Mouse (Mus musculus): Measurements from ENCODE around the gene Kirrel3.

The Kirrel3 gene

GRCm38 (mm10) chr9:34825089-34825400, 339.4 kb downstream of the Kirrel3 start:
- DNase-seq (ENCODE audit: low spot score in 2 of 2) = no peak

DNA sequence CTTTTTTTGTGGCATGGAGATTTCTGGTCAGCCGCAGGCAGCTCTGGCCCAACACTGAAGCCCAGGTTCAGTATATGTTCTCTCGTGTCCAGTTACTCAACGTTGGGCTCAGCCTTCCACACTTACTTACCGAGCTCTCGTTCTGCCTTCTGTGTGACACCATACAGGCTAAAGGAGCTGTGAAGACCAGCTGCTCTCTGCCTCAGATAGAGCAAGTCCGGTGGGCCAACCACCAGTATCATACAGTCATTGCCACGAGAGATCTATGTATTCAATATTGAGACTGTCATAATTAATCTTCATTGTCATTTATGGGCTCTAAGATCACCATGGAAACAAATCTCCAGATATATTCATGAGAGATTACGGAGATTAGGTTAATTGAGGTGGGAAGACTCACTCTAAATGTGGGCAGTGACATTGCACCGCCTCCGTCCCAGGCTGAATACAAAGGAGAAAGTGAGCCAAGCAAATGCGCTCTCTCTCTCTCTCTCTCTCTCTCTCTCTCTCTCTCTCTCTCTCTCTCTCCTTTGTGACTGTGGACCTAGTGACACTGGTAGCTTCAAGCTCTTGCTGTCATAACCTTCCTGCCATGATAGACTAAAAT, 339.8 kb downstream of the Kirrel3 start:
- DNase-seq (ENCODE audit: low spot score in 2 of 2) = no peak

- no peak for DNase-seq (ENCODE audit: low spot score in 2 of 2)
Measured at GRCm38 (mm10) chr9:34830696-34831095, 345.0 kb downstream of the Kirrel3 start.

DNA sequence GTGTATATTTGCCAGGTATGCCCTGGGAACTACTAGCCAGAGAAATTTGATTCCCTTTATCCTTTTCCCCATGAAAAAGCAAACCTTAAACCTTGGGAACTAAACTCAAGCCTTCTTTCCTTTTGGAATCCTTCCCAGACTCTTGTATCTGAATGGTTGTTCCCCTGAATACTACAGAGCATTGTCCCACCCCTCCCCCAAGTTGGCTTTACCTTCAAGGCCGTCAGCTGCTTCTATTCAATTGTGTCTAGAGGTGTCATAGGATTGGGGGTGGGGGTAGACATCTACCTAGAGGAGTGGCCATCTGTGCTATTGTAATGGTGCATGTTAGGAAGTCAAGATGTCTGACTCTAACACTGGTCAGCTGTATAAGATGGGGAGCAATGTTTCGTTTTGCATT, 351.1 kb downstream of the Kirrel3 start:
- no peak for DNase-seq (ENCODE audit: low spot score in 2 of 2)

DNA sequence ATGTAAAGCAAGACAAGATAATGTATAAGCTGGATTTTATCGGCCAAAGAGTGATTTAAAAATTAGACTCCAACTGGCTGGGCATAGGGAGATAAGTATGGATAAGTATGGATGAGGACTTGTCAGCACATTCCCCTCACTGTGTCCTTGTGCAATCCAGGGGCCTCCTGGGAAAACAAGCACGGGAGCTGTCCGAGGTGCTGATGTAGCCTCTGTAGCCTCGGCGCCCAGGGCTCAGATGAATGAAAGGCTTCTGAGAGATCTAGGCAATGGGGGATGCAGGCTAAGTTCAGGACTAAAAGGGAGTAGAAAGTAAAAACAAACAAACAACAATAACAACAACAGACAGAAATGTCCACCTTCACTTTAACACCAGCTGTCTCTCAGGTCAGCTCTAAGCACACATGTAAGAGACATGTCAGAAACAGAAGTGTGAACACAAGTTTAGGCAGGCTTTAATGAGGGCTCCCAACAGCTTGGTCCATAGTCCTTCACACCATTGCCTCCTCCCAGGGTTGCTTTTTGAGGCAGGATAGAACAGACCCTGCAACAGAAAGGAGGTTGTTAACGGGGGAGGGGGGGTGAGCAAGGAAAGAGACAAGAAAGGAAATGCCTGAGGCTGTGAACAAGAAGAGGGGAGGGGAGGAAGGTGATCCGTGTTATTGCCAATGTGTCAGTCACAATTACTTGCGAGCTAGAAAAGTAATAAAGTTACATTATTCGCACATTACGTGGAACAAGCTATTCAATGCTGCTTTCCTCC, 352.2 kb downstream of the Kirrel3 start:
- no peak for DNase-seq (ENCODE audit: low spot score in 2 of 2)

DNA sequence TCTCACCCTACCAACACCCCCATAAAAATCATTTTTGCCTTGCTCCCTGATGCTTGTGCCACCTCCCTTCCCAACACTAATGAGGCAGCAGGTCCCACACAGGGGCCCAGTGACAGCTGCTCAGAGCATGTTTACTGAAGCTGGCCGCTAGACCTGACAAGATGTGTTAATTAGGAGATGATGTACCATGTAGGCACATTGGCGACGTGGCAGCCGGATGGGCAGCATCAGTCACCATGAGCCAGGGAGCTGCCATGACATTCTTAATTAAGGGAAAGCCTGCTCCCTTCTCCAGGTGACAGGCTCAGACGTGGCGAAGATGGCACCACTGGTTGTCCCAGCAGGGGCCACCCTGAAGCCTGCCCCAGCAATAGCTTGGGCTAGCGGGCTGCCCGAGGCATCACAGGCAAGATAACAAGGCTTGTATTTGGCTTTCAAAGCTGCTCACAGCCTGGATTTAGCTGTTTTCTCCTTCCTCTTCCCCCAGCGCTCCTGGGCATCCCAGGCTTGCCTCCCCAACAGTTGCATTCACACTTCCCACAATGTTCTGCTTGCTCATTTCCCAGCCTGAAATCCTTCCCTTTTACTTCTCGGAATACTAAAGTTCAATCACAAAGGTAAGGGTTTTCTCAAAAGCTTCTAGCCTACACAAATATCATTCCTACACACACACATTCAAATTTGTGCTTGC, 357.7 kb downstream of the Kirrel3 start:
- DNase-seq (ENCODE audit: low spot score in 2 of 2) = no peak

GRCm38 (mm10) chr9:34846440-34846839, 360.7 kb downstream of the Kirrel3 start:
- no peak for DNase-seq (ENCODE audit: low spot score in 2 of 2)

DNA sequence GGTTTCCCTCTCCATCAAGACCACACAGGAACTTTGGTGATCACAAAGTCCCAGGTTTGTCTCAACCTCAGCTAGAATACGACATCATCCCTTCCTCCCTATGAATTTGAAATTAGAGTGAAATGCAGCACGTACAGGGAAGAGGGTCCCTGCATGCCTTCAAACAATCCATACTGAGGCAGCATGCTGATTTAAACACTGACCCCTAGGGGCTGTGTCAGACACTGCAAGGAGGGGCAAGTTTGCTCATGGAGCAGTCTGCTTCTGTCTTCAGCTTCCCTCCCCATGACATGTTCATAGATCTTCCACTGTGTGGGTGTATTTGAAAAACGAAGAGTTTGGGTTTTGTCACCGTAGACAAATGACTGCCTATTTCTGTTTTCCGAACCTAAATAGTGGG, 362.0 kb downstream of the Kirrel3 start:
- no peak for DNase-seq (ENCODE audit: low spot score in 2 of 2)

GRCm38 (mm10) chr9:34851136-34851535, 365.4 kb downstream of the Kirrel3 start:
- no peak for DNase-seq (ENCODE audit: low spot score in 2 of 2)

DNA sequence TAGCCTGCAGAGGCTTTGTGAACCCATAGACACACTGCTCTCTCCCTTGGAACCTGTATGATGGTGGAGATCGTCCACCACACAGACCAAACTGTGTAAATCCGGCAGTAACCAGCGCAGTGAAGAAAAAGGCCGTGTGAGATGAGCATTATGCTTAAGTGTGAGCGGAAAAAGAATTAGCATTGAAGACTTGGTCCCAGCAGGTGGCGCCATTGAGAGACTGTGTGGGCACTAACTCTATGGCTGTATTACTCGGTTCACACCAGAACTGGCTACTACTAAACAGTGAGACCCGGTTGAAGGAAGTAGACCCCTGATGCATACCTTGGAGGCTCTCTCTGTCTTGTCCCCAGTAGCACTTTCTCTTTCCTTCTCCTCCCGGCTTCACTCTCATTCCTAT, 371.9 kb downstream of the Kirrel3 start:
- DNase-seq (ENCODE audit: low spot score in 2 of 2) = no peak

- DNase-seq (ENCODE audit: low spot score in 2 of 2) = no peak
Measured at GRCm38 (mm10) chr9:34858071-34858470, 372.4 kb downstream of the Kirrel3 start.

GRCm38 (mm10) chr9:34860934-34861333, 375.2 kb downstream of the Kirrel3 start:
- DNase-seq (ENCODE audit: low spot score in 2 of 2) = no peak

- DNase-seq (ENCODE audit: low spot score in 2 of 2) = peak; percentile 34 to 46
Measured at GRCm38 (mm10) chr9:34861775-34862174, 376.1 kb downstream of the Kirrel3 start.

DNA sequence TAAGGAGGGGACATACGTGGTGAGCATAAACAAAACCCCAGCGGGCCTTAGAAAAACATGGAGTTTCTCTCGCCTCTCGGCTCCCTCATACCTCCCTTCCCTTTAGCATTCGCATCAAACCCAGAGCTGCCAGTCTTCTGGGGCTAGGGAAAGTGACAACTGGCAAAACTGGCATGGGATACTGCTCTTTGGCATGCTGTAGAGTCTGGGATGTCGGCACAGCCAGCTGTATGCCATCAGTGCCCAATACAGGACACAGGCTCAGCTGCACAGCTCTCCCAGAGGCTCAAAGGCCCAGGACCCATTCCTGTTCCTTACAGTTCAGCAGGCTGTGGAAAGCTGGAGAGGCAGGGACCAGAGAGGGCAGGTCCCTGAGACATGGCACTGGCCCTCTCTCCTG, 379.9 kb downstream of the Kirrel3 start:
- no peak for DNase-seq (ENCODE audit: low spot score in 2 of 2)

DNA sequence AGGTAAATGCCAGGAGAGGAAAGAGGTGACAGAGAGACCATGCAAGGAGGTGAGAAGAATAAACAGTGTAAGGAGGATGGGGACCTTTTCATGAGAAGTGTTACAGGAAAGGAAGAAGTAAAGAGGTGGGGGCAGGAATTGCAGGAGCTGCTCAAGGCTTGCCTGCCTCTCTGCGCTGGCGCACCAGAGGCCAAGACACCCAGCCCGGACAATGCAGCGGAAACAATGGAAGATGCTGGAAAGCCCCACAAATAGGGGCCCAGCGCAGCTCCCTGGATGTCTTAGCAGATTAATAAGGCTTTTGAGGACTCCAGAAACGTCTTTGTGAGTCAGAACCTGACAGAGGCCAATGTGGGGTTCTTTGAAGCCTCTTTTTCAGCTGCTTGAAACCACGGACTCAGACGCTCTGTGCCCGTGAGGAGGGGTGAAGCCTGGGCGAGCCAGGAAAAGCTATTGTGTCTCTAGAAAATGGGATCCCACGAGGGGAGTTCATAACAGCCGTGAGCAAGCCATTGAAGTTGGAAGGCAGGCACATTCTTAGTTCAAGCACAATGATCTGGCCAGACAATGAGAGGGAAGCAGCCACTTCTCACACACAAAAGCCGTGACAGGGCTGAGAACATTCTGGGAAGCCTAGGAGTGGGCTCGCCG, 385.7 kb downstream of the Kirrel3 start:
- no peak for DNase-seq (ENCODE audit: low spot score in 2 of 2)

- DNase-seq (ENCODE audit: low spot score in 2 of 2) = no peak
Measured at GRCm38 (mm10) chr9:34875238-34875637, 389.5 kb downstream of the Kirrel3 start.

DNA sequence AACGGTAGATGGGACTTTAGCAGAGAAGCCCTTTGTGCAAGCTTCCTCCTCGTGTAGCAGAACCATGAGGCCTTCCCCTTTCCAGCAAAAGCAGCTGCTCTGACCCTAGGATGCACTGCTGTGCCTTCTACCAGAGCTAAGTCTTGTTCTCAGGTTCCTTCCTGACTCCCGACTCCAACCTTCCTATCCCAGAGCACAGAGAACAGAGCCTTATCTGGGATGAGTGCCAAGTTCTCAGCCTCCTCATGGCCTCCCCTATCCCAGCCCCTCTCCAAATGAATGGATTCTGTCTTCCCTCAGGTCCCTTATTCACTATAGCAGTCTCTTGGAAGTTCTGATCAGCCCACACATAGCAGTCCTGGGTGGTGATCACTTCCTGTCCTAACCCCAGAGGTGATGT, 391.5 kb downstream of the Kirrel3 start:
- no peak for DNase-seq (ENCODE audit: low spot score in 2 of 2)

DNA sequence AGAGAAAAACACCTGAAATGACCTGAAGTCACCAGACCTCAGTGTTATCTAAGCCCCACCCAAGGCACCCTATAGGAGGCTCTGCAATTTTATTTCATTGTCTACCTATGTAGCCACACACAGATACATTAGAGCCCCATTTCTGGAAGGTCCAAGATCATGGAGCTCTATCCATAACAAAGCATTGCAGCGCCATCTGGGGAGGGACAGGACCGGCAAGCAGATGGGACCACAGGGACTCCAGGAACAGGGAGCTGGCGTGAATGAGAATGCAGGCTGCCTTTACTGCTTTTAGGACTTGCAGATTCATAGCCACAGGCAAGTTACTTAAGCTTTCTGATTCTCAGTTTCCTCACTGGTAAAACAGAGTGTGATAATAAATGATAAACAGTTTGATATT, 392.1 kb downstream of the Kirrel3 start:
- no peak for DNase-seq (ENCODE audit: low spot score in 2 of 2)

GRCm38 (mm10) chr9:34881750-34882149, 396.1 kb downstream of the Kirrel3 start:
- DNase-seq (ENCODE audit: low spot score in 2 of 2) = no peak

- DNase-seq (ENCODE audit: low spot score in 2 of 2) = no peak
Measured at GRCm38 (mm10) chr9:34882211-34882610, 396.5 kb downstream of the Kirrel3 start.

DNA sequence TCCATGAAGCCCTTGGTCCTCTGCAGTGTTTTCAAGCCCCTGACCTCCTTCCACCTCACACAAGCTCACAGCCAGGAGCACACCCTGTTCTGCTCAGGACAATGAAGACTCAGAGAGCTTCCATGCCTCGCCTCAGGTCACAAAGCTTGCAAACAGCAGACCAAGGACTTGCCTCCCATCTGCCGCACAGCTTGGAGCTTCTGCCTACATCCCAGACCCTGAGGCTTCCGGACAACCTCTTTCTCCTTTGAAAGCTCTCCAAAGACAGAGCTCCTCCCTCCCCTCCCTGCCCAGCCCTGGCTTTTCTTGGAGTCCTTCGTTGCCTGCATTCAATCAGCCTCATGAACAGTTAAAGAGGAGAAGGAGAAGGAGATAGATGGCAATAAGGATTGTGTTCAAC, 397.4 kb downstream of the Kirrel3 start:
- no peak for DNase-seq (ENCODE audit: low spot score in 2 of 2)

GRCm38 (mm10) chr9:34884325-34884724, 398.6 kb downstream of the Kirrel3 start:
- DNase-seq (ENCODE audit: low spot score in 2 of 2) = no peak

DNA sequence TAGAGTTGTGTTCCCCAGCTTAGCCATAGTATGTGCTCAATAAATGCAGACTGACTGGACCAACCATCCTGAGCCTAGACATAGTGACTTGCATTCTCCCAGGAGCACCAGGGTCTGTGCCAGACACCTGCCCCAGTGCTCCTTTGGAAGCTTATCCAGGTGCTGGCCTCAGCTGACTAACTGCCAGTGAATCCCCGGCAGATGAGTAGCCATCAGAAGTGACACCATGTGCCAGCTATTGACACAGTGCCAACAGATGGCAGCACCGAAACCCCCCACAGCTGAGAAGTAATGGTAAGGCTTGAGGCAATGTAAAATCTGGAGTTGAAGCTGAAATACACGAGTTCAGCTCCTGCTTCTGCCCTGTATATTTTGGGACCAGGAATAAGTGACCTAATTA, 399.2 kb downstream of the Kirrel3 start:
- DNase-seq (ENCODE audit: low spot score in 2 of 2) = no peak

Measured in frontal cortex, postnatal 25 days (tissue).